Mouse (Mus musculus) testis, adult 2 months (tissue): ENCODE measurements around the gene Zbtb40.

Experiments
- CTCF ChIP-seq: fragments of 200-500 bp; IDR thresholded peaks from 2 replicates; pipeline ENCODE4 v1.5.1; 2012; ENCODE audit warnings: low read depth, mild to moderate bottlenecking, inconsistent platforms, low read length, moderate library complexity; ENCODE audit not compliant: control insufficient read depth, insufficient read depth, insufficient replicate concordance
- POLR2A ChIP-seq: fragments of 200-500 bp; IDR thresholded peaks from 2 replicates; pipeline ENCODE4 v1.6.1; 2012; ENCODE audit warnings: low read depth, mild to moderate bottlenecking, inconsistent platforms, low read length, moderate library complexity; ENCODE audit not compliant: control insufficient read depth

GRCm38 (mm10) chr4:137042039-137042438 is 6.6 kb downstream of the Zbtb40 start:
- TF ChIP-seq CTCF (no peak), POLR2A (no peak)
